Mouse (Mus musculus) E14TG2a.4 (cell line): ENCODE results near the gene U2surp.

Experiments used
- CTCF ChIP-seq: conservative IDR thresholded peaks from 2 replicates; pipeline ENCODE4 v1.5.1; 2014; ENCODE audit warnings: low read length
- NANOG ChIP-seq: IDR thresholded peaks from 2 replicates; pipeline ENCODE4 v1.6.1; 2014; ENCODE audit warnings: borderline replicate concordance, low read length, mixed read lengths
- POU5F1 ChIP-seq: IDR thresholded peaks from 2 replicates; pipeline ENCODE4 v1.6.1; 2014; ENCODE audit warnings: low read length, borderline replicate concordance

- TF ChIP-seq CTCF (no peak), NANOG (no peak), POU5F1 (no peak)
Measured at GRCm38 (mm10) chr9:95522561-95522960, 10.8 kb upstream of the U2surp start.
